Mouse (Mus musculus): ENCODE results near the gene Tpm1. TPM values are rescaled to one million over a fixed set of nuclear protein-coding genes. Genes with fewer than 3 reads are reported as not detected.

Tpm1 gene
- polyA plus RNA-seq, 2 experiments: 643 to 728 TPM

GRCm38 (mm10) chr9:67005161-67005742, 44.0 kb downstream of the Tpm1 start:
- Histone ChIP-seq H3K36me3 (ENCODE audit: control insufficient read depth, insufficient read depth, low read length) (no peaks in the 10 kb centered on the region), H3K27me3 (ENCODE audit: control insufficient read depth, insufficient read depth, low read length) (no peaks in the 10 kb centered on the region), H3K27ac (replicated peaks; ENCODE audit: low read depth, low read length) (no peak overlapping the region), H3K9ac (ENCODE audit: low read depth, low read length, severe bottlenecking) (no peak overlapping the region), H3K9me3 (ENCODE audit: control insufficient read depth, low read length) (no peaks in the 10 kb centered on the region), H3K4me2 (replicated peaks; ENCODE audit: low read depth, low read length, severe bottlenecking) (no peak overlapping the region), H3K4me1 (ENCODE audit: control insufficient read depth, insufficient read depth, low read length) (peaks cover 22% of the 10 kb centered on the region), H3K4me3 (replicated peaks; ENCODE audit: low read length) (no peak overlapping the region)
- DNase-seq (ENCODE audit: low spot score): no peak
- no peak for ATAC-seq (ENCODE audit: low FRiP score, low read depth)
- 84% methylated on average over 11 of the region's 11 CpGs for WGBS
- no peak for TF ChIP-seq POLR2A (IDR thresholded peaks at IDR 0.05; ENCODE audit: borderline replicate concordance, extremely low read depth, insufficient read depth, insufficient read length)

- no peak for TF ChIP-seq POLR2A (IDR thresholded peaks at IDR 0.05; ENCODE audit: borderline replicate concordance, extremely low read depth, insufficient read depth, insufficient read length)
- no peaks in the 10 kb centered on the region for H3K36me3 ChIP-seq (ENCODE audit: control insufficient read depth, insufficient read depth, low read length)
- 50% methylated on average over 4 of the region's 4 CpGs for WGBS
- H3K27me3 ChIP-seq (ENCODE audit: control insufficient read depth, insufficient read depth, low read length): no peaks in the 10 kb centered on the region
- H3K4me1 ChIP-seq (ENCODE audit: control insufficient read depth, insufficient read depth, low read length): peaks cover 18% of the 10 kb centered on the region
- H3K9me3 ChIP-seq (ENCODE audit: control insufficient read depth, low read length): no peaks in the 10 kb centered on the region
- no peak for ATAC-seq (ENCODE audit: low FRiP score, low read depth)
- no peak overlapping the region for H3K27ac ChIP-seq (replicated peaks; ENCODE audit: low read depth, low read length)
- no peak overlapping the region for H3K4me2 ChIP-seq (replicated peaks; ENCODE audit: low read depth, low read length, severe bottlenecking)
- DNase-seq (ENCODE audit: low spot score): no peak
- H3K4me3 ChIP-seq (replicated peaks; ENCODE audit: low read length): no peak overlapping the region
- no peak overlapping the region for H3K9ac ChIP-seq (ENCODE audit: low read depth, low read length, severe bottlenecking)
Observed at GRCm38 (mm10) chr9:67003656-67004055, 45.5 kb downstream of the Tpm1 start.

- no peak for ATAC-seq (ENCODE audit: low FRiP score, low read depth)
Observed at GRCm38 (mm10) chr9:67003156-67003555, 46.0 kb downstream of the Tpm1 start.

GRCm38 (mm10) chr9:67001506-67001905, 47.7 kb downstream of the Tpm1 start:
- no peak overlapping the region for H3K4me2 ChIP-seq (replicated peaks; ENCODE audit: low read depth, low read length, severe bottlenecking)
- no peak for TF ChIP-seq POLR2A (IDR thresholded peaks at IDR 0.05; ENCODE audit: borderline replicate concordance, extremely low read depth, insufficient read depth, insufficient read length)
- ATAC-seq (ENCODE audit: low FRiP score, low read depth): no peak
- DNase-seq (ENCODE audit: low spot score): no peak
- no peak overlapping the region for H3K27ac ChIP-seq (replicated peaks; ENCODE audit: low read depth, low read length)
- H3K27me3 ChIP-seq (ENCODE audit: control insufficient read depth, insufficient read depth, low read length): no peaks in the 10 kb centered on the region
- H3K4me1 ChIP-seq (ENCODE audit: control insufficient read depth, insufficient read depth, low read length): peaks cover 6% of the 10 kb centered on the region
- H3K36me3 ChIP-seq (ENCODE audit: control insufficient read depth, insufficient read depth, low read length): no peaks in the 10 kb centered on the region
- WGBS: 79% methylated on average over 4 of the region's 4 CpGs
- no peaks in the 10 kb centered on the region for H3K9me3 ChIP-seq (ENCODE audit: control insufficient read depth, low read length)
- no peak overlapping the region for H3K9ac ChIP-seq (ENCODE audit: low read depth, low read length, severe bottlenecking)
- H3K4me3 ChIP-seq (replicated peaks; ENCODE audit: low read length): no peak overlapping the region

More at GRCm38 (mm10) chr9:67003156-67003555, 46.0 kb downstream of the Tpm1 start:
- Histone ChIP-seq H3K36me3 (ENCODE audit: control insufficient read depth, insufficient read depth, low read length) (no peaks in the 10 kb centered on the region), H3K4me1 (ENCODE audit: control insufficient read depth, insufficient read depth, low read length) (peaks cover 13% of the 10 kb centered on the region), H3K27ac (replicated peaks; ENCODE audit: low read depth, low read length) (no peak overlapping the region), H3K9me3 (ENCODE audit: control insufficient read depth, low read length) (no peaks in the 10 kb centered on the region), H3K27me3 (ENCODE audit: control insufficient read depth, insufficient read depth, low read length) (no peaks in the 10 kb centered on the region), H3K9ac (ENCODE audit: low read depth, low read length, severe bottlenecking) (no peak overlapping the region), H3K4me2 (replicated peaks; ENCODE audit: low read depth, low read length, severe bottlenecking) (no peak overlapping the region), H3K4me3 (replicated peaks; ENCODE audit: low read length) (no peak overlapping the region)
- no peak for TF ChIP-seq POLR2A (IDR thresholded peaks at IDR 0.05; ENCODE audit: borderline replicate concordance, extremely low read depth, insufficient read depth, insufficient read length)
- no peak for DNase-seq (ENCODE audit: low spot score)
- WGBS: 37% methylated on average over 4 of the region's 4 CpGs

- 3% methylated on average over 6 of the region's 6 CpGs for WGBS
- ATAC-seq (ENCODE audit: low FRiP score, low read depth): peak; percentile 65
Observed at GRCm38 (mm10) chr9:67001050-67001449, 48.2 kb downstream of the Tpm1 start.

More at GRCm38 (mm10) chr9:67001050-67001449, 48.2 kb downstream of the Tpm1 start:
- H3K27ac ChIP-seq (replicated peaks; ENCODE audit: low read depth, low read length): no peak overlapping the region
- no peaks in the 10 kb centered on the region for H3K36me3 ChIP-seq (ENCODE audit: control insufficient read depth, insufficient read depth, low read length)
- H3K4me3 ChIP-seq (replicated peaks; ENCODE audit: low read length): no peak overlapping the region
- TF ChIP-seq POLR2A (IDR thresholded peaks at IDR 0.05; ENCODE audit: borderline replicate concordance, extremely low read depth, insufficient read depth, insufficient read length): no peak
- no peak overlapping the region for H3K4me2 ChIP-seq (replicated peaks; ENCODE audit: low read depth, low read length, severe bottlenecking)
- DNase-seq (ENCODE audit: low spot score): peak; percentile 90
- no peak overlapping the region for H3K9ac ChIP-seq (ENCODE audit: low read depth, low read length, severe bottlenecking)
- no peaks in the 10 kb centered on the region for H3K9me3 ChIP-seq (ENCODE audit: control insufficient read depth, low read length)
- H3K4me1 ChIP-seq (ENCODE audit: control insufficient read depth, insufficient read depth, low read length): peaks cover 2% of the 10 kb centered on the region; the same call in 1 of the 2 replicates
- H3K27me3 ChIP-seq (ENCODE audit: control insufficient read depth, insufficient read depth, low read length): no peaks in the 10 kb centered on the region

Measured in limb, embryonic 14.5 days (tissue).